13 mouse cellular contexts compared by ENCODE assay signal in genomic region chr4:126303877-126304276, GRCm38 (mm10). TPM values are rescaled to one million over a fixed set of nuclear protein-coding genes. Genes with fewer than 3 reads are reported as not detected.
DNase-seq lines count a peak whose midpoint lies in the region; ATAC-seq and TF ChIP-seq lines count a peak whose summit lies in the region.
"Had no signal": no experiment of that assay in that cellular context is flagged by ENCODE, and none has a peak within 500 bp of the region (broad histone marks: within the 10 kb centered on the region; RNA-seq: fewer than 3 reads in every experiment).

No protein-coding gene starts in this region.

- no peak for TF ChIP-seq EP300 in lung, postnatal 0 days (IDR thresholded peaks at IDR 0.05)

- TF ChIP-seq CTCF in intestine, postnatal 0 days (IDR thresholded peaks at IDR 0.05; ENCODE audit: low read depth): peak; percentile 59
- TF ChIP-seq CTCF in lung, postnatal 0 days (IDR thresholded peaks at IDR 0.05): peak; percentile 53
- no peak for TF ChIP-seq CTCF in lung, adult 2 months (IDR thresholded peaks at IDR 0.05; ENCODE audit: insufficient read depth, low read length)

- no peaks in the 10 kb centered on the region for H3K9me3 ChIP-seq in intestine, postnatal 0 days (ENCODE audit: control insufficient read depth)
- no peaks in the 10 kb centered on the region for H3K9me3 ChIP-seq in intestine, embryonic 15.5 days
- no peaks in the 10 kb centered on the region for H3K9me3 ChIP-seq in lung, postnatal 0 days (ENCODE audit: low read length)
- H3K9me3 ChIP-seq: heart, embryonic 13.5 days; neural tube, embryonic 13.5 days had no signal

- H3K27ac ChIP-seq in intestine, postnatal 0 days (ENCODE audit: low read depth, low read length): no peak overlapping the region
- H3K27ac ChIP-seq in intestine, embryonic 15.5 days: no peak overlapping the region
- no peak overlapping the region for H3K27ac ChIP-seq in lung, postnatal 0 days (ENCODE audit: low read length)
- H3K27ac ChIP-seq: heart, embryonic 13.5 days; neural tube, embryonic 13.5 days had no signal

- 64% methylated on average over 4 of the region's 4 CpGs for WGBS in intestine, postnatal 0 days
- WGBS in intestine, embryonic 15.5 days: 65% methylated on average over 4 of the region's 4 CpGs
- WGBS in lung, postnatal 0 days: 48% methylated on average over 4 of the region's 4 CpGs
- WGBS in lung, adult 2 months: 63% methylated on average over 4 of the region's 4 CpGs

- no peaks in the 10 kb centered on the region for H3K36me3 ChIP-seq in intestine, postnatal 0 days (ENCODE audit: control insufficient read depth, insufficient read depth)
- no peaks in the 10 kb centered on the region for H3K36me3 ChIP-seq in intestine, embryonic 15.5 days
- no peaks in the 10 kb centered on the region for H3K36me3 ChIP-seq in lung, postnatal 0 days (ENCODE audit: insufficient read depth, low read length)
- H3K36me3 ChIP-seq: heart, embryonic 13.5 days; neural tube, embryonic 13.5 days had no signal

- H3K9ac ChIP-seq in intestine, postnatal 0 days (ENCODE audit: low read depth, low read length): no peak overlapping the region
- no peak overlapping the region for H3K9ac ChIP-seq in intestine, embryonic 15.5 days
- H3K9ac ChIP-seq in lung, postnatal 0 days (replicated peaks; ENCODE audit: low read depth): no peak overlapping the region
- H3K9ac ChIP-seq: heart, embryonic 13.5 days; neural tube, embryonic 13.5 days had no signal

- H3K4me1 ChIP-seq in intestine, postnatal 0 days (replicated peaks; ENCODE audit: control insufficient read depth, insufficient read depth, low read length): peaks cover 8% of the 10 kb centered on the region; the same call in 1 of the 2 replicates
- H3K4me1 ChIP-seq in intestine, embryonic 15.5 days (replicated peaks): peaks cover 12% of the 10 kb centered on the region
- H3K4me1 ChIP-seq in lung, postnatal 0 days (ENCODE audit: insufficient read depth, low read depth, low read length): peaks cover 12% of the 10 kb centered on the region
- H3K4me1 ChIP-seq in lung, adult 2 months (ENCODE audit: control insufficient read depth, insufficient read depth, low read length): no peaks in the 10 kb centered on the region

- no peak for TF ChIP-seq POLR2A in lung, adult 2 months (IDR thresholded peaks at IDR 0.05; ENCODE audit: borderline replicate concordance, extremely low read depth, low read depth, low read length)

- no peak for ATAC-seq in intestine, postnatal 0 days
- no peak for ATAC-seq in intestine, embryonic 15.5 days
- no peak for ATAC-seq in lung, postnatal 0 days

- peaks cover 35% of the 10 kb centered on the region for H3K27me3 ChIP-seq in intestine, postnatal 0 days (replicated peaks; ENCODE audit: control insufficient read depth, insufficient read depth, low read length)
- H3K27me3 ChIP-seq in intestine, embryonic 15.5 days (replicated peaks): peaks cover 37% of the 10 kb centered on the region
- peaks cover 13% of the 10 kb centered on the region for H3K27me3 ChIP-seq in lung, postnatal 0 days (replicated peaks; ENCODE audit: insufficient read depth, low read length)

- H3K4me2 ChIP-seq in intestine, postnatal 0 days (replicated peaks; ENCODE audit: low read depth): no peak overlapping the region
- no peak overlapping the region for H3K4me2 ChIP-seq in intestine, embryonic 15.5 days (replicated peaks)
- H3K4me2 ChIP-seq in lung, postnatal 0 days (replicated peaks; ENCODE audit: low read depth, low read length): no peak overlapping the region
- H3K4me2 ChIP-seq: heart, embryonic 13.5 days; neural tube, embryonic 13.5 days had no signal

- DNase-seq in lung, postnatal 0 days (ENCODE audit: low spot score): no peak
- no peak for DNase-seq in lung, adult 2 months
- peak; percentile 55 for DNase-seq in ZHBTc4 (ENCODE audit: low read depth, low spot score)
- no peak for DNase-seq in ovary, adult 18-20 months (ENCODE audit: low spot score)
- no peak for DNase-seq in adrenal gland, postnatal 10 days
- DNase-seq: adrenal gland, postnatal 14 days; kidney, postnatal 25 days; right cerebral cortex, postnatal 4 days had no signal

- no peak overlapping the region for H3K4me3 ChIP-seq in intestine, postnatal 0 days (ENCODE audit: low read depth, low read length)
- H3K4me3 ChIP-seq in intestine, embryonic 15.5 days (replicated peaks): no peak overlapping the region
- no peak overlapping the region for H3K4me3 ChIP-seq in lung, postnatal 0 days (ENCODE audit: low read depth, low read length)
- H3K4me3 ChIP-seq in lung, adult 2 months (replicated peaks; ENCODE audit: extremely low read depth, low read depth, low read length): no peak overlapping the region
- H3K4me3 ChIP-seq: heart, embryonic 13.5 days; neural tube, embryonic 13.5 days had no signal

RNA-seq across cellular contexts. Expression of gene Col8a2, which starts 17.3 kb away (rescaled TPM):
- 1.5 and 2.2 TPM in 2 replicates for polyA plus RNA-seq in intestine, postnatal 0 days (2015; fragmentation: Nextera tagmentation; extraction: Ambion mirVana)
- 7.1 and 8.2 TPM in 2 replicates for polyA plus RNA-seq in intestine, embryonic 15.5 days (2015; fragmentation: Nextera tagmentation; extraction: Ambion mirVana)
- polyA plus RNA-seq in lung, postnatal 0 days (2015; fragmentation: Nextera tagmentation; extraction: Ambion mirVana): 1.4 and 1.9 TPM in 2 replicates
- 3.5 and 4.4 TPM in 2 replicates for polyA plus RNA-seq in lung, adult 2 months (2012; rRNA removed)
- 1 to 10 TPM; 5.5 to 5.6 TPM for total RNA-seq in adrenal gland, postnatal 10 days (2021)
- total RNA-seq: hematopoietic stem cell, adult 5-6 weeks had no signal

RNA-seq across cellular contexts. Expression of gene Adprhl2, which starts 17.6 kb away (rescaled TPM):
- polyA plus RNA-seq in intestine, postnatal 0 days (2015; fragmentation: Nextera tagmentation; extraction: Ambion mirVana): 41.7 and 43.0 TPM in 2 replicates
- polyA plus RNA-seq in intestine, embryonic 15.5 days (2015; fragmentation: Nextera tagmentation; extraction: Ambion mirVana): 55.4 and 60.7 TPM in 2 replicates
- 40.9 and 42.1 TPM in 2 replicates for polyA plus RNA-seq in lung, postnatal 0 days (2015; fragmentation: Nextera tagmentation; extraction: Ambion mirVana)
- 42.2 and 49.0 TPM in 2 replicates for polyA plus RNA-seq in lung, adult 2 months (2012; rRNA removed)
- total RNA-seq in adrenal gland, postnatal 10 days (2021): 10 to 100 TPM; 34.0 to 34.9 TPM

RNA-seq across cellular contexts. Expression of gene Tekt2, which starts 21.6 kb away (rescaled TPM):
- 1.6 and 2.1 TPM in 2 replicates for polyA plus RNA-seq in intestine, postnatal 0 days (2015; fragmentation: Nextera tagmentation; extraction: Ambion mirVana)
- 7.1 and 7.4 TPM in 2 replicates for polyA plus RNA-seq in intestine, embryonic 15.5 days (2015; fragmentation: Nextera tagmentation; extraction: Ambion mirVana)
- 14.6 and 15.7 TPM in 2 replicates for polyA plus RNA-seq in lung, postnatal 0 days (2015; fragmentation: Nextera tagmentation; extraction: Ambion mirVana)
- 12.9 and 18.6 TPM in 2 replicates for polyA plus RNA-seq in lung, adult 2 months (2012; rRNA removed)
- total RNA-seq in adrenal gland, postnatal 10 days (2021): 1 to 10 TPM in 1 of 2 experiments, under 1 TPM in 1; 0.57 to 2.8 TPM
- total RNA-seq: hematopoietic stem cell, adult 5-6 weeks had no signal

RNA-seq across cellular contexts. Expression of gene Trappc3, which starts 41.8 kb away (rescaled TPM):
- polyA plus RNA-seq in intestine, postnatal 0 days (2015; fragmentation: Nextera tagmentation; extraction: Ambion mirVana): 115 and 126 TPM in 2 replicates
- 94.2 and 99.7 TPM in 2 replicates for polyA plus RNA-seq in intestine, embryonic 15.5 days (2015; fragmentation: Nextera tagmentation; extraction: Ambion mirVana)
- polyA plus RNA-seq in lung, postnatal 0 days (2015; fragmentation: Nextera tagmentation; extraction: Ambion mirVana): 95.9 and 97.9 TPM in 2 replicates
- 31.7 and 51.1 TPM in 2 replicates for polyA plus RNA-seq in lung, adult 2 months (2012; rRNA removed)
- 10 to 100 TPM; 73.1 to 74.8 TPM for total RNA-seq in adrenal gland, postnatal 10 days (2021)

RNA-seq across cellular contexts. Expression of gene Map7d1, which starts 47.7 kb away (rescaled TPM):
- 11.7 and 12.2 TPM in 2 replicates for polyA plus RNA-seq in intestine, postnatal 0 days (2015; fragmentation: Nextera tagmentation; extraction: Ambion mirVana)
- polyA plus RNA-seq in intestine, embryonic 15.5 days (2015; fragmentation: Nextera tagmentation; extraction: Ambion mirVana): 26.7 and 27.6 TPM in 2 replicates
- 27.2 and 33.3 TPM in 2 replicates for polyA plus RNA-seq in lung, postnatal 0 days (2015; fragmentation: Nextera tagmentation; extraction: Ambion mirVana)
- 153 and 194 TPM in 2 replicates for polyA plus RNA-seq in lung, adult 2 months (2012; rRNA removed)
- 10 to 100 TPM; 60.4 to 72.7 TPM for total RNA-seq in adrenal gland, postnatal 10 days (2021)
